Mouse (Mus musculus) lung, postnatal 25 days (tissue): Measurements from ENCODE around the gene Ssx2ip.

Experiments used
- DNase-seq: peaks from one replicate; pipeline ENCODE4 v3.0.0; 2022; ENCODE audit warnings: low spot score

The Ssx2ip gene

GRCm38 (mm10) chr3:146404311-146405201, at the start of gene Ssx2ip:
Gene Ssx2ip, plus strand, starts transcription at chr3:146404642.
- DNase-seq: peak; percentile 95

- DNase-seq: no peak
Observed at GRCm38 (mm10) chr3:146355146-146355545, 49.3 kb upstream of the Ssx2ip start.

- no peak for DNase-seq
Observed at GRCm38 (mm10) chr3:146365471-146365870, 39.0 kb upstream of the Ssx2ip start.

- no peak for DNase-seq
Observed at GRCm38 (mm10) chr3:146367058-146367457, 37.4 kb upstream of the Ssx2ip start.

- DNase-seq: no peak
Observed at GRCm38 (mm10) chr3:146370553-146371095, 33.8 kb upstream of the Ssx2ip start.

GRCm38 (mm10) chr3:146371201-146371600, 33.2 kb upstream of the Ssx2ip start:
- DNase-seq: no peak

GRCm38 (mm10) chr3:146374596-146375175, 29.8 kb upstream of the Ssx2ip start:
- DNase-seq: no peak

GRCm38 (mm10) chr3:146375224-146375657, 29.2 kb upstream of the Ssx2ip start:
- DNase-seq: no peak

- no peak for DNase-seq
Observed at GRCm38 (mm10) chr3:146376337-146377130, 27.9 kb upstream of the Ssx2ip start.

GRCm38 (mm10) chr3:146377216-146377615, 27.2 kb upstream of the Ssx2ip start:
- DNase-seq: no peak

GRCm38 (mm10) chr3:146378753-146379152, 25.7 kb upstream of the Ssx2ip start:
- no peak for DNase-seq

GRCm38 (mm10) chr3:146379740-146380466, 24.5 kb upstream of the Ssx2ip start:
- DNase-seq: no peak

- DNase-seq: no peak
Observed at GRCm38 (mm10) chr3:146380874-146381273, 23.6 kb upstream of the Ssx2ip start.

GRCm38 (mm10) chr3:146381471-146381870, 23.0 kb upstream of the Ssx2ip start:
- DNase-seq: no peak

GRCm38 (mm10) chr3:146386800-146387199, 17.6 kb upstream of the Ssx2ip start:
- no peak for DNase-seq

GRCm38 (mm10) chr3:146392656-146393321, 11.7 kb upstream of the Ssx2ip start:
- no peak for DNase-seq

- no peak for DNase-seq
Observed at GRCm38 (mm10) chr3:146393641-146394100, 10.8 kb upstream of the Ssx2ip start.

- no peak for DNase-seq
Observed at GRCm38 (mm10) chr3:146396256-146396655, 8.2 kb upstream of the Ssx2ip start.

GRCm38 (mm10) chr3:146396934-146397333, 7.5 kb upstream of the Ssx2ip start:
- DNase-seq: no peak

GRCm38 (mm10) chr3:146397847-146398246, 6.6 kb upstream of the Ssx2ip start:
- DNase-seq: no peak

GRCm38 (mm10) chr3:146399203-146399602, 5.2 kb upstream of the Ssx2ip start:
- DNase-seq: no peak
